ENCODE assay signal across 14 mouse cellular contexts in genomic region chr11:95120633-95121020, GRCm38 (mm10). TPM values are rescaled to one million over a fixed set of nuclear protein-coding genes. Genes with fewer than 3 reads are reported as not detected.
DNase-seq lines count a peak whose midpoint lies in the region; ATAC-seq lines count a peak whose summit lies in the region.
"Had no signal": no experiment of that assay in that cellular context is flagged by ENCODE, and none has a peak within 500 bp of the region (broad histone marks: within the 10 kb centered on the region; RNA-seq: fewer than 3 reads in every experiment).

No protein-coding gene starts in this region.

- no peaks in the 10 kb centered on the region for H3K9me3 ChIP-seq in heart, embryonic 15.5 days (replicated peaks)
- H3K9me3 ChIP-seq in embryonic facial prominence, embryonic 11.5 days (replicated peaks; ENCODE audit: control insufficient read depth, low read length): no peaks in the 10 kb centered on the region
- H3K9me3 ChIP-seq in hindbrain, embryonic 14.5 days (ENCODE audit: control insufficient read depth, low read length): no peaks in the 10 kb centered on the region
- H3K9me3 ChIP-seq in midbrain, embryonic 15.5 days: no peaks in the 10 kb centered on the region

- under 1% methylated on average over 21 of the region's 21 CpGs for WGBS in heart, embryonic 15.5 days
- under 1% methylated on average over 21 of the region's 21 CpGs for WGBS in embryonic facial prominence, embryonic 11.5 days
- under 1% methylated on average over 21 of the region's 21 CpGs for WGBS in hindbrain, embryonic 14.5 days
- under 1% methylated on average over 21 of the region's 21 CpGs for WGBS in midbrain, embryonic 15.5 days

- no peak for DNase-seq in heart, adult 18-20 months
- no peak for DNase-seq in embryonic facial prominence, embryonic 11.5 days (ENCODE audit: low spot score)
- DNase-seq in hindbrain, embryonic 14.5 days (ENCODE audit: low spot score): no peak
- no peak for DNase-seq in urinary bladder, postnatal 10 days (ENCODE audit: low spot score)
- no peak for DNase-seq in frontal cortex, postnatal 25 days (ENCODE audit: low spot score in 2 of 2)
- no peak for DNase-seq in layer of hippocampus, postnatal 10 days (ENCODE audit: low spot score in 2 of 2)
- DNase-seq: cerebellum, adult 8-10 months; gastrocnemius, postnatal 25 days; layer of hippocampus, adult 9-11 months had no signal

- peaks cover 22% of the 10 kb centered on the region for H3K4me1 ChIP-seq in heart, embryonic 15.5 days (replicated peaks)
- peaks cover 2% of the 10 kb centered on the region; the same call in 1 of the 2 replicates for H3K4me1 ChIP-seq in embryonic facial prominence, embryonic 11.5 days (ENCODE audit: control insufficient read depth, insufficient read depth, low read length)
- H3K4me1 ChIP-seq in hindbrain, embryonic 14.5 days (replicated peaks; ENCODE audit: control insufficient read depth, insufficient read depth, low read length): peaks cover 19% of the 10 kb centered on the region; the same call in 1 of the 2 replicates
- H3K4me1 ChIP-seq in midbrain, embryonic 15.5 days: peaks cover 29% of the 10 kb centered on the region

- no peak for ATAC-seq in heart, embryonic 15.5 days (replicated peaks; ENCODE audit: insufficient number of reproducible peaks, insufficient read depth, low FRiP score, low read depth)
- ATAC-seq in embryonic facial prominence, embryonic 11.5 days (replicated peaks; ENCODE audit: insufficient number of reproducible peaks, low FRiP score, low TSS enrichment, low read depth): no peak
- ATAC-seq in hindbrain, embryonic 14.5 days (ENCODE audit: low FRiP score): no peak
- no peak for ATAC-seq in midbrain, embryonic 15.5 days (replicated peaks)
- ATAC-seq: CD4-positive, CD25-positive, alpha-beta regulatory T cell, adult 4 months had no signal

- H3K36me3 ChIP-seq in heart, embryonic 15.5 days: no peaks in the 10 kb centered on the region
- no peaks in the 10 kb centered on the region for H3K36me3 ChIP-seq in embryonic facial prominence, embryonic 11.5 days (replicated peaks; ENCODE audit: control insufficient read depth, insufficient read depth, low read depth, low read length)
- H3K36me3 ChIP-seq in hindbrain, embryonic 14.5 days (replicated peaks; ENCODE audit: control insufficient read depth, insufficient read depth): no peaks in the 10 kb centered on the region
- no peaks in the 10 kb centered on the region for H3K36me3 ChIP-seq in midbrain, embryonic 15.5 days (replicated peaks)

- peaks cover 85% of the 10 kb centered on the region for H3K27me3 ChIP-seq in heart, embryonic 15.5 days
- H3K27me3 ChIP-seq in embryonic facial prominence, embryonic 11.5 days (ENCODE audit: control insufficient read depth, insufficient read depth, low read length): peaks cover 50% of the 10 kb centered on the region
- peaks cover 78% of the 10 kb centered on the region for H3K27me3 ChIP-seq in hindbrain, embryonic 14.5 days (ENCODE audit: control insufficient read depth, insufficient read depth, low read length)
- peaks cover 75% of the 10 kb centered on the region for H3K27me3 ChIP-seq in midbrain, embryonic 15.5 days (replicated peaks)

- H3K4me2 ChIP-seq in heart, embryonic 15.5 days: peak overlapping the region; percentile 81
- peak overlapping the region; percentile 71 for H3K4me2 ChIP-seq in embryonic facial prominence, embryonic 11.5 days (ENCODE audit: low read depth, low read length)
- H3K4me2 ChIP-seq in hindbrain, embryonic 14.5 days (replicated peaks): peak overlapping the region; percentile 68
- peak overlapping the region; percentile 72 for H3K4me2 ChIP-seq in midbrain, embryonic 15.5 days

- no peak overlapping the region for H3K9ac ChIP-seq in heart, embryonic 15.5 days
- peak overlapping the region; percentile 57 for H3K9ac ChIP-seq in embryonic facial prominence, embryonic 11.5 days (replicated peaks; ENCODE audit: low read length)
- no peak overlapping the region for H3K9ac ChIP-seq in hindbrain, embryonic 14.5 days
- no peak overlapping the region for H3K9ac ChIP-seq in midbrain, embryonic 15.5 days

- H3K4me3 ChIP-seq in heart, embryonic 15.5 days: peak overlapping the region; percentile 50
- H3K4me3 ChIP-seq in embryonic facial prominence, embryonic 11.5 days (ENCODE audit: low read depth, low read length): peak overlapping the region; percentile 49
- H3K4me3 ChIP-seq in hindbrain, embryonic 14.5 days (replicated peaks; ENCODE audit: low read length): peak overlapping the region; percentile 33
- peak overlapping the region; percentile 39 for H3K4me3 ChIP-seq in midbrain, embryonic 15.5 days

- H3K27ac ChIP-seq in heart, embryonic 15.5 days: no peak overlapping the region
- H3K27ac ChIP-seq in embryonic facial prominence, embryonic 11.5 days (replicated peaks; ENCODE audit: low read depth, low read length): no peak overlapping the region
- H3K27ac ChIP-seq in hindbrain, embryonic 14.5 days: no peak overlapping the region
- H3K27ac ChIP-seq in midbrain, embryonic 15.5 days: no peak overlapping the region

RNA-seq across cellular contexts. Expression of gene Dlx3, which starts 0.7 kb away (rescaled TPM):
- polyA plus RNA-seq in heart, embryonic 15.5 days (2015; fragmentation: Nextera tagmentation; extraction: Ambion mirVana): 0.08 and 0.10 TPM in 2 replicates
- total RNA-seq in heart, adult 18-20 months (2021): not detected
- 15.9 and 21.7 TPM in 2 replicates for polyA plus RNA-seq in embryonic facial prominence, embryonic 11.5 days (2014; fragmentation: Nextera tagmentation; extraction: Ambion mirVana)
- 0.07 and 0.27 TPM in 2 replicates for polyA plus RNA-seq in hindbrain, embryonic 14.5 days (2014; fragmentation: Nextera tagmentation; extraction: Ambion mirVana)
- polyA plus RNA-seq in midbrain, embryonic 15.5 days (2015; fragmentation: Nextera tagmentation; extraction: Ambion mirVana): 0.17 and 0.20 TPM in 2 replicates
- total RNA-seq in layer of hippocampus, postnatal 10 days (2021): not detected
- total RNA-seq: gastrocnemius, postnatal 25 days; megakaryocyte-erythroid progenitor cell, adult 5-6 weeks had no signal
- polyA plus RNA-seq: spleen, adult 2 months had no signal

RNA-seq across cellular contexts. Expression of gene Dlx4, which starts 25.4 kb away (rescaled TPM):
- 0.08 and 0.10 TPM in 2 replicates for polyA plus RNA-seq in heart, embryonic 15.5 days (2015; fragmentation: Nextera tagmentation; extraction: Ambion mirVana)
- total RNA-seq in heart, adult 18-20 months (2021): under 1 TPM in 1 of 2 experiments, not detected in 1; 0.18 TPM
- 3.0 and 3.6 TPM in 2 replicates for polyA plus RNA-seq in embryonic facial prominence, embryonic 11.5 days (2014; fragmentation: Nextera tagmentation; extraction: Ambion mirVana)
- polyA plus RNA-seq in hindbrain, embryonic 14.5 days (2014; fragmentation: Nextera tagmentation; extraction: Ambion mirVana): not detected in 2 replicates
- polyA plus RNA-seq in midbrain, embryonic 15.5 days (2015; fragmentation: Nextera tagmentation; extraction: Ambion mirVana): not detected in 2 replicates
- total RNA-seq in layer of hippocampus, postnatal 10 days (2021): under 1 TPM in 1 of 2 experiments, not detected in 1; 0.23 TPM
- total RNA-seq: gastrocnemius, postnatal 25 days; megakaryocyte-erythroid progenitor cell, adult 5-6 weeks had no signal
- polyA plus RNA-seq: CD4-positive, CD25-positive, alpha-beta regulatory T cell, adult 4 months; spleen, adult 2 months had no signal

RNA-seq across cellular contexts. Expression of gene Itga3, which starts 44.0 kb away (rescaled TPM):
- polyA plus RNA-seq in heart, embryonic 15.5 days (2015; fragmentation: Nextera tagmentation; extraction: Ambion mirVana): 9.7 and 12.9 TPM in 2 replicates
- 10 to 100 TPM in 1 of 2 experiments, 1 to 10 TPM in 1; 8.6 to 10.1 TPM for total RNA-seq in heart, adult 18-20 months (2021)
- polyA plus RNA-seq in embryonic facial prominence, embryonic 11.5 days (2014; fragmentation: Nextera tagmentation; extraction: Ambion mirVana): 5.1 and 6.6 TPM in 2 replicates
- polyA plus RNA-seq in hindbrain, embryonic 14.5 days (2014; fragmentation: Nextera tagmentation; extraction: Ambion mirVana): 15.6 and 16.9 TPM in 2 replicates
- 17.2 and 17.4 TPM in 2 replicates for polyA plus RNA-seq in midbrain, embryonic 15.5 days (2015; fragmentation: Nextera tagmentation; extraction: Ambion mirVana)
- 10 to 100 TPM; 16.4 to 18.9 TPM for total RNA-seq in layer of hippocampus, postnatal 10 days (2021)

Comparison
In these comparisons a context has a peak if more than half of its experiments do, and no peak if none do; other contexts are left out.
1. RNA of gene Dlx3, which starts 0.7 kb away (polyA plus RNA-seq): 15.9 to 21.7 TPM in embryonic facial prominence, embryonic 11.5 days; 0.17 to 0.20 TPM in midbrain, embryonic 15.5 days, 0.08 to 0.10 TPM in heart, embryonic 15.5 days and 0.07 to 0.27 TPM in hindbrain, embryonic 14.5 days; every median in the first group is over 10 times any median in the second.
2. Peak in every context shown above with its lines, with median percentiles within 50 percentile points of each other: H3K4me2 ChIP-seq and H3K4me3 ChIP-seq.